Mouse (Mus musculus): ENCODE results near the gene Bmp10.

Gene Bmp10

GRCm38 (mm10) chr6:87428487-87429044, at the start of gene Bmp10:
Gene Bmp10, plus strand, starts transcription at chr6:87428994.
- DNase-seq (ENCODE audit: inconsistent ontology term), result no peak

DNA sequence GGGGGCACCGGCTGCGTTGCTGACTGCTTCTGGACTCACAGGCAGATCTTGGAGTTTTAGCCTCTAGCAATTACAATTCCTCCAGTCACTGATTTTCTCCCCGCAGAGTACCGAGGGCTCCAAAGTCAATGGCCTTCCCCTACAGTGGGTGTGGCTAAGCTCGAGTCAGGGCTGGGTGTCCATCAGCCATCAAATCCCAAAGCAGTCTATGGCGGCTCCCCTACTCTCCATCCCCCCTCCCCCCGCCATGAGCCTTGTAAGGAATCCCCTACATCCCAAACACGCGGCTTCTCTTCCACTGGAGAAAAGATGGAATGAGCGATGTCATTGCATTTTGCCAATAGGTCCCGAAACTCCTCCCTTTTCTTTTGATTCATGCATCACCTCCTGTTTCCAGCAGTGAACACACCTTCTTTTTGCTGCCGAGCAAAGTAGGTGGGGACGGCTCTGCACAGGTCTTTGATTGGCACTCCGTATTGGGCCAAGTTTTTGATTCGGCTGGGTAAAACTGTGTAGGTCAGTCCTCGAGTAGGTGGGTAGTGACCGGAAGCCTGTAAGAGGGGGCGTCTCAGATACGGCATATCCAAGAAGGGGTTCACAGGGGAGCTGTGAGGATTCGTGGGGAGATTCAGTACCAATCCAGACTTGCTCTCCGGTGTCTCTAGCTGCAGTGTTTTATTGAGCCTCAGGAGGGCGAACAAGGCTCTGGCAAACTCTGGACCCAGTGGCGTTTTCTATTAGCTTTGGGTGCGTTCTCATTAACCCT, 44.7 kb upstream of the Bmp10 start:
- peak; percentile 22 for DNase-seq (ENCODE audit: inconsistent ontology term)

DNA sequence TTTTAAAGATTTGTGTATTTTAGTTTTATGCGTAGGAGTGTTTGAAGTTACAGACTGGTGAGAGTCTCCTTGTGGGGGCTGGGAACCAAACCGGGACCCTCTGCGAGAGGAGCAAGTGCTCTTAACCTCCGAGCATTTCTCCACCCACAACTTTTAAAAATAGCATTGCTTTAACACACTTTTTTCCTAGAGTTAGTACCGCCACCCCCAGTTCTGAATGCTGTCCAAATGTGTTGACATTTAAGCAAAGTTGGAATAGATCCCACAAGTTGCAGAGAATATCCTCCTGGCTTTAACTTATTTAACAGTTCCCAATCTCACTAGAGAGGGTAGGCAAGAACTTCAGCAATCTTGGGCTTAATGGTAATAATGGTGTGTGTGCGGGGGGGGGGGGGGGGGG, 44.0 kb upstream of the Bmp10 start:
- DNase-seq (ENCODE audit: inconsistent ontology term), result no peak

GRCm38 (mm10) chr6:87386203-87386602, 42.6 kb upstream of the Bmp10 start:
- DNase-seq (ENCODE audit: inconsistent ontology term), result peak; percentile 66

DNA sequence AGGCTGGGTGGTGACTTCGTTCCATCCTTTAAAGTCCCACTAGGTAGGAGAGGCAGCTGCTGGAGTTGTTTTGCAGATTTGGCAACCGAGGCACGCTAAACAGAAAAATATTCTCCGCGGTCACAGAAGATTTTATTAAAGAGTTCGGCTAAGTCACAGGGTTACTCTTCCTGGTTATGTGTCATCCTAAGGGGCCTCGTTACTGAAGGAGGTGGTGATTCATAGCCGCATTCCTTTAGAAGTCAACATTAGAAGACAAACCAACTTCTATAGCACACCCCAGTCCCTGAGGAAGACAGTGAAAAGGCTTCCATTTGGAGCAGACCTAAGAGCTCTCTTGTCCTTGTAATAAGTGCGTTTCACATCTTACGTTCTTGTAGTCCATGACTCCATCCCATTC, 42.1 kb upstream of the Bmp10 start:
- no peak for DNase-seq (ENCODE audit: inconsistent ontology term)

GRCm38 (mm10) chr6:87388877-87389276, 39.9 kb upstream of the Bmp10 start, which contains the start of gene Gkn3:
Gene Gkn3, minus strand, starts transcription at chr6:87388935.
- no peak for DNase-seq (ENCODE audit: inconsistent ontology term)

DNA sequence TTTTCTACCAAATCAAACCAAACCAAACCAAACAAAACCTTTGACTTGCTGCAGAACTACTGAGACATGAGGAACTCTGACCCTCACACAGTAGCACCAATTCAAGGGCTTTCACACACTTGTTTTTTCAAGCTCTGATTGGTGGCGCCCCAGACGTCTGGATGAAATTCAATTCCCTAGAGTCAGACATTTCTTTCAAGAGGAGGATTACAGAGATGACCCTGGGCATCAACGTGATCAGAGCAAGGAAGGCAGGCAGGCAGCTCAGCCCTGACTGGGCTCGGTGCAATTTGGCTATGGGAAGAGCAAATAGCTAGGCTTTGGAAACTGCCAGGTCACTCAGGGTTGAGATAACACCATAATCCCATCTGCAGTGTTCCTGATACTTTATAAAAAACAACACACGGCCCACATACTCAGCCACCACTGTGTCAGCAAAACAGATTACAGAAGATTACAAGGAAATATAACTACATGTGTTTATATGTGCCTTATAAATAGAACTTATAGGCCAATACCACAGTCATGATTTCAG, 39.3 kb upstream of the Bmp10 start:
- no peak for DNase-seq (ENCODE audit: inconsistent ontology term)

GRCm38 (mm10) chr6:87393466-87394205, 35.2 kb upstream of the Bmp10 start:
- peak; percentile 40 for DNase-seq (ENCODE audit: inconsistent ontology term)

DNA sequence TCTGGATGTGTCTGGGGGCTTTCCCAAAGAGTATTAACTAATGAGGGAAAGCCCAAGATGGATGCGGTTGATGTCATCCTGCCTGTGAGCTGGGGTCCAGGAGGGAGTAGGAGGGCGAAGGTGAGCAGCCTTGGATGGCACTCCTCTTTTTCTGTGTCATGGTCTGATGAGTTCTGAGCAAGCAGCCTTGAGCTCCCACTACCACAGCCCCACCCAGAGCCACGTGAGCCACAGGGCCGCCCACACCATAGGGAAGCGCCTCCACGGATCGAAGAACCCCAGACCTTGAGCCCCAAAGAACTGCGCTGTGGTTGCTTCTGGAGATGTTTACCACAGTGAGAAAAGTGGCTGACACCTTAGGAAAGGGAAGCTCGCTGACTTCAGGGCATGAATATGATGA, 34.0 kb upstream of the Bmp10 start:
- DNase-seq (ENCODE audit: inconsistent ontology term), result no peak

- peak; percentile 64 for DNase-seq (ENCODE audit: inconsistent ontology term)
Observed at GRCm38 (mm10) chr6:87399137-87399536, 29.7 kb upstream of the Bmp10 start.

DNA sequence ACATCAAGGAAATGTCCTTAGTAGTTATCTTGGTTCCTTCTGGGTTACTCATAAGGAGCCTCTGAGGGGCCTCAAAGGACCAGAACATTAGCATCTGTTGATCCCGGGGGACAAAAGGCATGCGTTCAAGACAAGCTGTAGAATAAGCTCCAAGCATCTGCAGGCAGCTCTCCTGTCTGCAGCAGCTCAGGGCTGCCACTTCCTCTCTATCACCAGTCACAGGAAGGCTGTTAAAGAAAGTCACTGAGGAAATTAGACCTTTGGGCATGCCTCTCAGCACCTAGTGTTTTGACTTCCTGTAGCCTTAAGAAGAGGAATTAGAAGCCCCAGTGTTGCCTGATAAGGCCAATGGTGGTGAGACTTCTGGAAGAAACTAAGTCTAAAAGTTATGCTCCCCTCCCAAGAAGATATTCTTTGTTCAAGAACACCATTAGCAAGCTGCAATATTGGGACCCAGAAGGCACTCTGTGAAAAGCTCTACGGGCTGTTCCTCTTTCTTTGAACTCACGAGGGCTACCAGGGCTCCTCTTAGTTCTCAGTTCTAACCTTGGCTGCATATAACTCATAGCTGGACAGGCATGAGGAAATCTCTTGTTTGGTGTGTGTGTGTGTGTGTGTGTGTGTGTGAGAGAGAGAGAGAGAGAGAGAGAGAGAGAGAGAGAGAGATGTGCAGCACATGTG, 28.8 kb upstream of the Bmp10 start:
- no peak for DNase-seq (ENCODE audit: inconsistent ontology term)

- DNase-seq (ENCODE audit: inconsistent ontology term), result no peak
Observed at GRCm38 (mm10) chr6:87401456-87401855, 27.3 kb upstream of the Bmp10 start.

- no peak for DNase-seq (ENCODE audit: inconsistent ontology term)
Observed at GRCm38 (mm10) chr6:87412011-87412410, 16.8 kb upstream of the Bmp10 start.

- DNase-seq (ENCODE audit: inconsistent ontology term), result peak; percentile 11
Observed at GRCm38 (mm10) chr6:87422304-87422703, 6.5 kb upstream of the Bmp10 start.

DNA sequence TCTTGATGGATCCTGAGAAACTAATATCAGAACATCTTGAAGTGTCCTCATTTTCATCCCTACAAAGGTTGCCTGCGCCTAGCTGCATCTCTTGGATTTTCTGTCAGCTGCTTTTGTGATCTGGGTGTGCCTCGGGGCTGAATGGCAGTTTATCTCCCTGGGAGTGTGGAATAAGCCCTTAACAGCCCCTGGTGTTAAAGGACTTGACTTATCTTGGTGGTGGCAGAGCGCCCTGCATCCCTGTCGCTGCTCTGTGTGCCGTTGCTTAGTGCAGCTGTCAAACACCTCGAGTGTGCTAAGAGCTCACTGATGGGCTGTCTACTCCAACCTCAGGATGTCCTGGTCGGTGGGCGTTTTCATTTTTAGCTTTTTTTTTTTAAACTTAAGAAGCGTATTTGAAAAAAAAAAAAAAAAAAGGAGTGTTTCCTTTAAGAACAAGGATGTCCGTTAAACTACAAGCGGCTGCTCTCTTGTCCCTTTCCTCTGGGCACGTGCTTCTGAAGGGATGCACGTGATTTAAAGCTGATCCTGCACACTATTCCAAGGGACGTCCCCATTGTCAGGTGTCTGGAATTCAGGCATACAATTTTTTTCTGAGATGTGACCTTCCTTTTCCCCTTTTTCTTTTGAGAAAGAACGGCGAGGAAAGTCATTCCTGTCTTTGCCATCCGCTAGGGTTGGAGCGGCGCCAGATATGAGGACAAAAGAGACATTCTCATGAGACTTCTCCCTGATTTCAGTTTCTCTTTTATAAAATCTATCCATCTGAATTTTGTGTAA, 4.6 kb upstream of the Bmp10 start:
- peak; percentile 62 for DNase-seq (ENCODE audit: inconsistent ontology term)

GRCm38 (mm10) chr6:87426954-87427353, 1.8 kb upstream of the Bmp10 start:
- DNase-seq (ENCODE audit: inconsistent ontology term), result no peak

- DNase-seq (ENCODE audit: inconsistent ontology term), result peak; percentile 86
Observed at GRCm38 (mm10) chr6:87427616-87428015, 1.2 kb upstream of the Bmp10 start.

DNA sequence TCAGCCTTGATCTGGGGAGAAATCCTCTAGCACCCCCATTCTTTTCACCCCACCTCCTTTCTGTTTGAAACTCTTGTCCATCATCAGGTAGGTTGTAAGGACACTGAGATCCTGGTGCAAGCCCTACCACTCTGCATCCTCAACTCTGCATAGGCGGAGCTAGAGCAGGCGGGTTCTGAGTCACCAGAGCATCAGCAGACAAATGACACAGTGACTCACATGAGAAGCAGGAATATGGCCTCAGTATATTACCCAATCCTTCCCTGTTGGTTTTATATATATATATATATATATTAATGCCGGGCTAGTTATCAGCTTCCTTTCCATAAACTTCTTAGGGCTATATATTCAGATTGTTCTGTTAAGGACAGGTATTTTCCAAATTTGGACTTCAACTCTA, 7.0 kb downstream of the Bmp10 start:
- DNase-seq (ENCODE audit: inconsistent ontology term), result no peak

DNA sequence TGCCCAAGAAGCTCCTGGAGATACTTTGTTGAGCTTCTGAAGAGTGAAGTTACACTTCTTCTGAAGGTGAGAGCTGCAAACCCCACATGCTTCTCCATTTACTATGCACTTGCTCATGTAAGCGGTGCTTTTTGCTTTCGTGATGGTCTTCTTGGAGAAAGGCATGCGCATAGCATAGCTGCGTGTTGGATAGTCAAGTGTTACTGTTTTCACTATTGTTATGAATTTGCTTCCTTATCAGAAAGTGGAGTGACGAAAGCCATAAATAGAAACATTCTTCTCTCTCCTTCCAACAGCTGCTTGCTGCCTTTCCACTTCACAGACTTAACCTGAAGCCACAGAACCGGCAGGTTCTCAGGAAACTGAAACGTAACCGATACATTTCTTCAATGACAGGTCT, 8.0 kb downstream of the Bmp10 start:
- DNase-seq (ENCODE audit: inconsistent ontology term), result no peak

- DNase-seq (ENCODE audit: inconsistent ontology term), result no peak
Observed at GRCm38 (mm10) chr6:87443253-87443652, 14.5 kb downstream of the Bmp10 start.

GRCm38 (mm10) chr6:87445222-87445621, 16.4 kb downstream of the Bmp10 start:
- DNase-seq (ENCODE audit: inconsistent ontology term), result no peak
